Mouse (Mus musculus) frontal cortex, adult (tissue): ENCODE results near the gene Cyp2b19.
"Not testable (repeated sequence)": the region's sequence is repeated elsewhere in the genome, so short reads cannot be mapped to it uniquely, and the experiment has no call there.

Experiments
- ATAC-seq: cut with Nextera tagmentation; 2 replicates; pipeline ENCODE4 v1.9.2; 2017; ENCODE audit warnings: mild to moderate bottlenecking, moderate library complexity, mixed read lengths; ENCODE audit not compliant: low TSS enrichment

Cyp2b19 gene

DNA sequence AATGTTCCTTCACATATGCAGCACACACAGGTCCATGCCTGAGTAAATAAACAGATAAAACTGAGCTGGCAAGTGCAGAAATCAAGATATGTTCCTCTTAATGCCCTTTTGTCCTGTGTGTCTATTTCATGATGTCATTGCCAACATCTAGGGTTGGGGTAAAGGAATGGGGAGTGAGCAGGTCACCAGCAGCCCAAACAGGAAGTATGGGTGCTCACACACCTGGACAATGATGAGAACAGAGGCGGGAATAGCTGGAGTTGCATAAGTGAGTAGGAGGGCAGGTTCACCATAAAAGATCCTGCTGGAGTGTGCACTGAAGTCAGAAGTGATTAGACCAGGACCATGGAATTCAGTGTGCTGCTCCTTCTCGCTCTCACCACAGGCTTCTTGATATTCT, at the start of gene Cyp2b19:
Cyp2b19 (plus strand) TSS at position 301 of the 400 bp plus-strand sequence.
- ATAC-seq = no peak

DNA sequence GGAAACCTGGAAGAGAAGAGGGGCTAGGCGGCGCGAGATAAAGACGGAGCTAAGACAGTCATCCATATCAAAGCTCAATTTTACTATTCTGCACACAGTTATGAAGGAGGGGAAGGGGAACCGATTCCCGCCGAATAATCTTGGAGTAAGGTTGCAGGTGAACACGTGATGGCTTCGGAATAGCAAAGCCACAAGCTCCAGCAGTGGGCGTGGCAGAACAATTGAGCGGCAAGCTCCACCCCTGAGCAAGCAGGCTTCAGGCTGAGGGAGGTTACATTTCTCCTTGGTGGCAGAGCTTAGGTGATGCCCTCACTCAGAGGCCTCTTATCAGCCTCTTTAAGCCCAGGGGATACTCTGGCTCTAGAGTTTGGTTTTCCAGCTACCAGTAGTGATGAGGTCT, 45.9 kb upstream of the Cyp2b19 start:
- ATAC-seq = no peak

DNA sequence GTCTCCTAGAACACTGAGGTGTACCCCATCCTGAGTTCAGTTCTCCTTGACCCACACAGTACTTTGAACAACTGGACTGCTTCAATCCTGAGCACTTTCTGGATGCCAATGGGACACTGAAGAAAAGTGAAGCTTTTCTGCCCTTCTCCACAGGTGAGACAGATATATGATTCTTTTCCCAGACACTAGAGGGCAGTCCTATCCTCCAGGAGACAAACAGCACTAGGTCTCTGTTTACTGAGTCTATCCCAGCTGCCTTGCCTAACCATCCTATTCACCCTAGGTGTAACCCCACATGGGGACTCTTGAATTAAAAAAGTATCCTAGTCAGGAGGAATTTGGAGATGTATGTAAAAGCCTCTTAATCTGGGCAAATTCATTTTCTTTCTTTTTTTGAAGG, 18.0 kb upstream of the Cyp2b19 start:
- no peak for ATAC-seq

DNA sequence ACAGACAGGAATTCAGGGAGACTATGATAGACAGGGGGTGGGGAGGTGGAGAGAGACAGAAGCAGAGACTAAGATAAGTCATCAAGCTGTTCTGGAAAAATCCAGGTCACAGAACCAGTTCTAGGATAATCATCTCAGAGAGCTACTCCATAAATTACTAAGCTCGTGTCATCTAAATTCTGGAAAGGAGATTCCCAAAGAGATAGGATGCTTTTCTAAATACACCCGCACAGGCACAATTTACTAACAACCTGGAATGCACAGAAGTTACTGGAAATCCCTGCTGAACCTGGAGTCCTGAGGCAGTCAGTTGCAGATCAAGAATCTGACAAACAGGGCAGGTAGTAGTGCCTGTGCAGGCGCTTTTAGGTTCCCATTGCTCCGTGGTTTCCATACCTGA, 13.0 kb upstream of the Cyp2b19 start:
- ATAC-seq = no peak

DNA sequence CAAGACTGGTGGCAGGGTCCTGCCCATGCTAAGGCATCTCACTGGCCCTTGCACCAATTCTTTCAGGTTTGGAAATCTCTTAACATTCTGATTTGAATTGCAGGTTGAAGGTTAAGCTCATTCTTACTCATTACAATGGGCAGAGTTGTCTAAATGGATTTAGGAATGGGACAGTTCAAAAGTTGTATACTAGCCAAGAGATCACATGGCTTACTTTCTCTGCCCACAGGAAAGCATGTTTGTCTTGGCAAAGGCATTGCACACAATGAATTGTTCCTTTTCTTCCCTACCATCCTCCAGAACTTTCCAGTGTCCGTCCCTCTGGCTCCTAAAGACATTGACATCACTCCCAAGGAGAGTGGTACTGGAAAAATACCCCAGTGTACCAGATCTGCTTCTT, 11.5 kb upstream of the Cyp2b19 start:
- ATAC-seq = no peak

DNA sequence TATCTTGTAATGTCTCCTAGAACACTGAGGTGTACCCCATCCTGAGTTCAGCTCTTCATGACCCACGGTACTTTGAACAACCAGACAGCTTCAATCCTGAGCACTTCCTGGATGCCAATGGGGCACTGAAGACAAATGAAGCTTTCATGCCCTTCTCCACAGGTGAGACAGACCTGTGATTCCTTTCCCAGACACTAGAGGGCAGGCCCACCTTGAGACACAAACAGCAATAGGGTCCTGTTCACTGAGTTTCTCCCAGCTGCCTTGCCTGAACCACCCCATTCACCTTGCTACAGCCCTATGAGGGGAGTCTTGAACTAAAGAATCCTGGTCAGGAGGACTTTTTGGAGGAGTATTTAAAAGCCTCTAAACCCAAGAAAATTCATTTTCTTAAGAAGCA, 10.1 kb downstream of the Cyp2b19 start:
- no peak for ATAC-seq

DNA sequence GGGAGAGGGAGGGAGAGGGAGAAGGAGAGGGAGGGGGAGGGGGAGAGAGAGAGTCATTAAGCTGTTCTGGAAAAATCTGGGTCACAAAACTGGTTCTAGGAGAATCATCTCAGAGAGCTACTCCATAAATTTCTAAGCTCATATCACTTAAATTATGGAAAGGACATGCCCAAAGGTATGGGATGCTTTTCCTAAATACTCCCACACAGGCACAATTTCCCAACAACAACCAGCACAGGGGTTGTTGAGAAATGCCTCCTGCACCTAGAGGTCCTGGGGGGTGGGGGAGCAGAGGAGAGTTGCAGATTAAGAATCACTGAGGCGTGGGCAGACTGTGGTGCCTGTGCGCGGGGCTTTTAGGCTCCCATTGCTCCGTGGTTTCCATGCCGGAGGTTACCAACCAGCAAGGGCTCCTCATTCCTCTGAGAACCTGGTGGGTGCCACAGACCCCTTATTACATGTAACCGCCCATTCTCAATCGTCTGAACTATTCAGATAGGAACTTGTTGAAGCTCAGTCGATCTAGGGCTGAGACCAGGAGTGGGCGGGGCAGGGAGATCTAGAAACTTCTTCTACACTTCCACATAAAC, 13.0 kb downstream of the Cyp2b19 start:
- ATAC-seq = no peak

DNA sequence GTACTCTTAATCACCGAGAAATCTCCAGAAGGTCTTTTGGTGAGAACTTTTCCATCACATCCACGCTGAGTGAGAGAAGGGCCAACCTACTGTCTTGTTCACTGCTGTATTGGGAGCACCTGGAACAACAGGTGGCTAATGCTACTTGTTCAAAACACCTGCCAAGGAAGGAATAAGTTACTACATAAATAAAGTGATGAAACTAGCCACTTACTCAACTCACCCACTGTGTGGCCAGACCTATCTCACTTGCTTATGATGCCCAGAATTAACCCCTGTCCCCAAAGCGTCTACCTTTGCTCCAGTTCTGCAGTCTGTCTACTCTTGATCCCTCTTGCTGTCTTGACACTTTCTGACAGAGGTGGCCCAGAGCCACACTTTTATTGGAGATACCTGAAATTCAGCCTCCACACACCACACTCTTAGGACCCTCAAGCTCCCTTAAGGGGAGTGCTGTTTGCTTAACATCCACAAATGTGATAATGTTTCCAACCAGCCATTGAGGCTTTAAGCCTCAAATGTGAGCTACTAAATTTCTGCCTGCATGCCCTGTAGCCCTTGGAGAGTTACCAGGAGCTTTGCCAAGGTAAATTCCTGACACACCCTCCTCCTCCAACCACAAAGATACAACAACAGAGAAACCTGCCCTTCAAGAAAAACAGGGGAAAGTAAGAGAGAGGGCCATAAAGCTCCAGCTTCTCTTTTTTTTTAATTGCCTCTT, 16.1 kb downstream of the Cyp2b19 start:
- no peak for ATAC-seq

DNA sequence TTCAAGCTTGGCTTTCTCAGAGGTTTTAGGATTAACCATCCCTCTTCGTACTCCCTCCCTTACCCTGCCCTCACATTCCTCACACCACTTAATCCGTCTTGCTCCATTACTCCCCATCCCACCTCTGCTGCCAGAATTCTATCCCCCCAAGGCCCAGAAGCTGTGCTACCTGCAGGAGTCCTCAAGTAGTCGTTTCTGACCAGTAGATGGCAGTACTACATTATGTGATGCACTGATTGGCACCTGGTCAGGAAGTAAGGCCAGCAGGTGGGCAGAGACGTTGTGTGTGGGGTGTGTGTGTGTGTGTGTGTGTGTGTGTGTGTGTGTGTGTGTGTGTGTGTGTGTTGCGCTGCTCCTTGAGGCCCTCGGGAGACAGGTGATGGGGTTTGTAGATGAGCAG, 18.9 kb downstream of the Cyp2b19 start:
- ATAC-seq = peak; percentile 27; the same call in 1 of the 2 replicates

DNA sequence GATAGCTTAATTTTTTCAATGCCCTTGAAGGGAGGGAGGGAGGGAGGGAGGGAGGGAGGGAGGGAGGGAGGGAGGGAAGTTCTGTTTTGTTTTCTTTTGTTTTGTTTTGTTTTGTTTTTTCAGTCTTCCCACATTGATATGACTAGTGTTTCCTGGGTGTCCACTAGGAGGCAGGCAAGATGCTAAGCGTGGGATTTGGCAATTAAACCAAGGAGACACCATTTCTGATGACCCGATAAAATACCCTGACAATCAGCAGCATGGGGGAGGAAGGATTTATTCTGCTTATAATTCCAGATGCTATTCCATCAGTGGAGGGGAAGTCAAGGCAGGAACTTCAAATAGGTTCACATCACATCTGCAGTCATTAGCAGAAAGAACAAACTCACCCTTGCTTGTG, 20.9 kb downstream of the Cyp2b19 start:
- ATAC-seq = no peak

DNA sequence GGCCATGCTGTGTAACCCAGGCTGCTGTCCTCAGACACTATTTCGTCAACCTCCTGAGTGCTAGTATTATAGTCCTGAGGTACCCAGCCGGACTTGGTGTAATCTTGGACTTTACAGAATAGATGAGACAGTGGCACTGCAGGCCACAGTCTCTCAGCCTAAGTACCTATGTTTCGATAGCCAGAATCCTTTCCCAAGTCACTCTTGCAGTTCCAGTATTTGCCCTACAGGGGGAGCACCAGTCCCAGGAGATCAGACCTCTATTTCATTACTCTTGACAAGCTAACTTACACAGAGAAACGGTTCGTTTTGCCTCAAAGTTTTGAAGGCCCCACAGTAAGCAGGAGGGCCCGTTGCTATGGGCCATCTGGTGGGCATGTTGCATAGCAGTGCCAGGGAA, 21.5 kb downstream of the Cyp2b19 start:
- ATAC-seq = no peak; the same call in 1 of the 2 replicates

DNA sequence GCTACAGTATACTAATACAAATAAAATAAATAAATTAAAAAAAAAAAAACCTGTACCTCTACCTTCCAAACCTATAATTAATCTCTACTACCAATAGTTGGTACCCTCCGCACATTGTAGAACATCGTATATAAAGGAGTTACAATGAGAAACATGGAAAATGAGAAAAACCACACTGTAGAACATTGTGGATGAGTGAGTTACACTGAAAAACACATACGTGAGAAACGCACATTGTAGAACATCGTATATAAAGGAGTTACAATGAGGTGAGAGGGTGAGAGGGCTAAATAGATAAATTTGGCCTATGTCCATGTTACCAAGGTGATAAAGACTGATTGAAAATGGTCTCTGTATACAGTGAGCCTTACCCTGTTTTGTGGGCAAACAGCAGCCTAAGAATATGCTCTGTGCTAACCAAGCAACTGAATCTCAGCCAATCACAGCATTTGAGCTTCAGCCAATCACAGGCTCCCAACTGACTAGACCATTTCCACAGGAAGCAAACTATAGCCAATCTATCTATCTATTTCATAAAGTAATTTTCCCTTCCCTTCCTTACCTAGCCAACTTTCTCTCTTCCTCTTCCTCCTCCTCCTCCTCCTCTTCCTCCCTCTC, 23.0 kb downstream of the Cyp2b19 start:
- ATAC-seq = no peak

DNA sequence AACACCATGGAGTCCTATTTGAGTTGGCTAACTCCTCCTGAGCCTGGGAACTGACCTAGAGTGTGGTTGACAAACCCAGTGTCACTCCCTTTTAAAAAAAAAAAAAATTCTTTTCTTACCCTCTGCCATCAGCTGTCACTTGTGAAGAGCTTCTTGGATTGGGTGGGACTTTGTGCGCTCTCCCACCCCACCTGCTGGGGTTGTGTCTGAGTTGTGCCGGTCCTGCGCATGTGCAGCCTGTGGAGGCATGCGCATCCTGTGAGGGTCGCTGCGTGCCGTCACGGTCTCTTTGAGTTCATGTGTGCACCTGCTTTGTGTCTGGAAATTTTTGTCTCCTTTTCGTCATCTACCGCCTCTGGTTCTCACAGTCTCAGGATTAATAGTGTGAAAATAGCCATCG, 23.6 kb downstream of the Cyp2b19 start:
- no peak for ATAC-seq

DNA sequence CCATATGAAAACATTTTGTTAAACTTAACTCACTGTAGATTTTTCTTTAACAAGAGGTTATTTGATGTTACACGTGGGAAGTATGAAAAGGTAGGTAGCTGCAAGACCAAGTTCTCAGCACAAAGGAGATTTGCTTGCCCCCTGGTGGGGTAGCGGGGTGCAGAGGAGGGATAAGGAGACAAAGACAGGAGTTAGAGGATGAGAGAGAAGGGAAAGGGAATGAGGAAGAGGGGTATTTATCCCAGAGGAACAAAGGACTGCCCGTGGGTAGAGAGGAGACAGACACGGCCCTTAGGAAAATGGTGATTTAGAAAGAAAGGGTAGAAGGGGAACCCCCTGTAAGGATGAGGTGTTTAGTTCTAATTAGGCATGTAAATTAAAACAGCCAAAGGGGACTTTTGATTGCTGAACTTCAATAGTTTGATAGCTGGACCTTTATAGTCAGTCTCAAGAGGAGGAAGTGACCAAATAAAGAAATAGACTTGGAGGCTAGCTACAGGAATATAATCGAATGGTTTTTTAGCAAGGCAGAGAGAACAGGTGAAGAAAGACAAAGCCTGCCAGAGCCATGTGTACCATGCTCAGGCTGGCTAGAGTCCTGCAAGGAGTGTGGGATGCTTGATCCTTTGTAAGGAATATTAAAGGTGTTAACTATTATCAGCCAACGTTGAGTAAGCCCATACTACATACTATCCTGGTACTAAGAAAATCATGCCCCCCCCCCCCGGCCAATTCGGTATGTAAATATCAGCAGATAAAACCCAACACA, 24.2 kb downstream of the Cyp2b19 start:
- no peak for ATAC-seq

DNA sequence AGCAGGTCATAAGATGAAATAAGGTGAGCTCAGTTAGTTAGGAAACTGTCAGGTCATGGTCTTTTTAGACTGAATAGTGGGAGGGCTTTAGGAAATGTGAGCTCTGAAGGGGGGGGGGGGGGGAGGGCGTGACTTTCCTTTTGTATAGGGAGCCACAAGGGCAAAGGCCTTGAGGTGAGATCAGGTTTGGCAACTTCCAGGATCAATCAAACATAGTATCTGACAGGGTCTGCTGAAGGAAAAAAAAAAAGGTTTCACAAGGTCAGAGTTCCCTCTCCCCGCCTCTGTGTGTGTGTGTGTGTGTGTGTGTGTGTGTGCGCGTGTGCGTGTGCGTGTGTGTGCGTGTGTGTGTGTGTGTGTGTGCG, 24.8 kb downstream of the Cyp2b19 start:
- ATAC-seq = no peak

DNA sequence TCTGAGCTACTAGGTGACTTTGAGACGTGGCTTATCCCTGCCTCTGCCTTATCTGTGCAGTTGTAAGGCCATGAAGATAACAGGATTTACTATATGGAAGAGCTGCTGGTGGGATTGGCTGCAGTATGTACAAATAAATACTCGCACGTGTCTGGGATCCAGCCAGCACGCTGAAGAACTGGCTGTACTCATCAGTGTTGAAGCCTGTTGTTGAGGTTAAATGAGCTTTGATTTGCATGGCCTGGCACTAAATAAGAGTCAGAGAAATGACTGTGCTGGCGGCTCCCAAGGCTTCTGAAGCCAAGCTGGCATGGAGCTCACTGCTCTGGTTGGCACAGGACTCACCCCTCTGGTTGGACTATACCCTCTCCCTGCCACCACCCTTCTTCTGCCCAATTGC, 26.2 kb downstream of the Cyp2b19 start:
- ATAC-seq = no peak; the same call in 1 of the 2 replicates

DNA sequence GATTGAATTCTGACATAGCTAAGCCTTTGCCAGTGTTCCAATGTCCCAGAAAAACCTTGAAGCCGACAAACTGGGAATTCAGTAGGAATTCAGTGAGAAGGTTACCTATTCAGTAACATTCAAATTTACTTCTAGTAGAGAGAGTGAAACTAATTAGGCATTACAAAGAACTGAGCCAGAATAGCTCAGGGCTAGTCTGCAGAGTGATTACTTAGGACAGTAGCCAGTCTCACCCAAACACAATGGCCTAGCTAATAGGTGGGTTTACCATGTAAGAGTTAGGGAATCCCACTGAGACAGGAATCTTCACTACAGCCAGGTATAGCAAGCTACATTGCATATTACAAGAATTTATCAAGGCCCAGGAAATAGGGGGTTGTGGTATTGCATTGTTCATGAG, 29.1 kb downstream of the Cyp2b19 start:
- ATAC-seq = not testable (repeated sequence)

DNA sequence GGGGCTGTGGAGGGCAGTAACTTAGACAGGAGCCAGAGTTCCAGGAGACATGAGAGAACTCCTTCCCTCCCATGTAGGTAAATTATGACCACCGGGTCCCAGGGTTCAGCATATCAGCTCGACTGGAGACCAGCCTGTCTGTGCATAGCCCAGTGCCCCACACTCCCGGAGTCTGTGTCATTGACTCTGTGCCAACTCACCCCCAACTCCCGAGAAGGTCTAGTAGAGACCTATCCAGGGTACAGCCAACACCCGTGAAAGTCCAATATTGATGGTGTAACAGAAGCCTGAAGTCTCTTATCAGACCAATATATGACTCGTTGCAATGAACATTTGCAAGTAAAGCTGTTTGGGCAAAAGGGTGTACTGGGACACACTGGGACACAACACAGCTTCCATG, 33.0 kb downstream of the Cyp2b19 start:
- no peak for ATAC-seq

DNA sequence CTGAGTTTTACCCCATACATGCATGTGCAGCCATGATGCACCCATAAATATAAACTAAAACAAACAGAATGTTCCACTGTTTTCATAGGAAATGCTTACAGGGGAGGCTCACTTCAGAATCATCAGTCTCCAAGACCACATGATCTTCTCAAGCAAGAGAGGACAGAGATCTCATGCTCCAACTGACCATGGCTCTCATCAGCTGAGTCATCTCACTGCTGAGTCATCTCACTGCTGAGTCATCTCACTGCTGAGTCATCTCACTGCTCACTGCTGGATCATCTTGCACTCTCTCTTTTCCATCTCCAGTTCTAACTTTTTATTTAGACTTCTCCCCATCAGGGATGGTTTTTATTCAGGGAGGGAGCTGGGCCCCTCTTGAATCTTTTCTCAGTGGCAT, 43.2 kb downstream of the Cyp2b19 start:
- ATAC-seq = peak; percentile 81; the same call in 1 of the 2 replicates

DNA sequence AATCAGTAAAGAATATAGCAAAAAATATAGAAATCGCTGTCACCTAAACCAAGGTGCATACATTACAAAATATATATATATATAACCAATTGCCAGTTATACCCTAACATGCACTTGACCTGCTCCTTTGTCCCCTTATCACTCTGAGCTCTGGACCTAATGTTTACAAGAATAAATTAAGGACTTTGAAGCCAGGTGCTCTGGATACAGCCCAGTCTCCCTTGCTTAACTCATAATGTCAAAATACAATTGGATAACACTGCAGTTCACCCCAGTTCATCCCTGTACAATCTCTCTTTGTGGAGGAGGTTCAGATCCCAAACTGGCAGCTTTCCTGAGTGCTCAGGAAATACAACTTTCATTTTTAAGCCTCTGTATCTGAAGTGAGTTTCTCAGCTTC, 44.1 kb downstream of the Cyp2b19 start:
- ATAC-seq = no peak

DNA sequence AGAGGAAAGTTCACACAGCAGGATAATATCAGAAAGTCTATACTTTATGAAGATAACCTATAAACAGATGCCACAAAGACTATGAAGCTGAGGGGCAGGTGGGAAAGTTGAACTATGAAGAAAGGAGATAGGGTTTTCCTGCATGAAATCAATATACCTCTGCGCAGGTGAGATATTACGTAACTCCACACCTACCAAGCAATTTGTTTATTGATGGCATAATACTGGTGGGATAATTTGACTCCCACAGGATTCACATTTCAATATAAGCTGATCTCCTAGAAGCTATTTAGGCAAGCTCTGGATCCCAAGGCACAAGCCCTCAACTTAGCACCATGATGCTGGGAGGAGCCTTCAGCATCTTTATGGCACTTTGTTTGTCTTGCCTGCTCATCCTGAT, 51.6 kb downstream of the Cyp2b19 start, which contains the start of gene Cyp2g1:
Cyp2g1 (plus strand) TSS at position 301 of the 400 bp plus-strand sequence.
- ATAC-seq = no peak
